Mouse (Mus musculus) megakaryocyte, embryonic 14.5 days (primary cell): ENCODE measurements around the gene Adam12.

Source experiments
- FLI1 ChIP-seq: IDR thresholded peaks from 2 replicates; pipeline ENCODE4 v1.6.1; 2012; ENCODE audit warnings: low read length, inconsistent platforms, mixed read lengths
- GATA1 ChIP-seq: IDR thresholded peaks from 3 replicates; pipeline ENCODE4 v1.6.1; 2012; ENCODE audit warnings: mixed read lengths, low read length, inconsistent platforms, borderline replicate concordance

DNA sequence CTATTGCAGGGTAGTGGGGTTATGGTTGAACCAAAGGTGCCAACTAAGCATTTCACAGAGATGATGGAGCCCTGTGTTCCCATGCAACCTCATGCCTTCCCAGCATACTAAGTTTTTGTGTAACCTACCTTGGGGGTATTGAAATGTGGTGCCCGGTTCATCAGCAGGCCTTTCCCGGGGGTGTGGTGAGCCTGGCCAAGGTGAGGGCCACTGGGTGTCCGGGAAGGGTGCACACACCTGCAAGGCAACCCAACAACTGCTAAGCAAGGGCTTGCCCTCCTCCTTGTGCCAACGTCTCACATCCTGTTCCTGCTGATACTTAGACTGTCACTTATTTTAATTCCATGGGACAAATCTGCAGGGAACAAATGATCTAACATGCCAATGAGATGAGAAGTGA is 323.0 kb downstream of the Adam12 start:
- TF ChIP-seq GATA1: no peak
- no peak for TF ChIP-seq FLI1
